Mouse (Mus musculus): ENCODE measurements around the gene Qrfpr. TPM values are rescaled to one million over a fixed set of nuclear protein-coding genes. Genes with fewer than 3 reads are reported as not detected.
A peak's percentile ranks its signal among the peaks of the same experiment; 100 is the strongest.

Qrfpr gene
- polyA plus RNA-seq (2015; fragmentation: Nextera tagmentation; extraction: Ambion mirVana) = 2.0 and 2.6 TPM in 2 replicates

GRCm38 (mm10) chr3:36221743-36222682, at the start of gene Qrfpr:
TSS of gene Qrfpr (minus strand) at chr3:36222313.
- no peak within 1 kb of the TSS for H3K27ac ChIP-seq
- H3K36me3 ChIP-seq (ENCODE audit: poor library complexity, severe bottlenecking) = no peaks in the 10 kb centered on the region
- peak; percentile 86 for ATAC-seq
- 7% methylated on average over 36 of the region's 39 CpGs for WGBS
- H3K9me3 ChIP-seq (replicated peaks) = no peaks in the 10 kb centered on the region
- peak within 1 kb of the TSS; percentile 39 for H3K4me3 ChIP-seq
- peaks cover 9% of the 10 kb centered on the region for H3K4me1 ChIP-seq
- peaks cover 24% of the 10 kb centered on the region for H3K27me3 ChIP-seq
- H3K9ac ChIP-seq = 0 out of 2 replicates have a peak within 1 kb of the TSS, but pooled peaks have one; percentile 46
- peak within 1 kb of the TSS; percentile 72 for H3K4me2 ChIP-seq

- Histone ChIP-seq H3K27ac (peak overlapping the region; percentile 46; the same call in 1 of the 2 replicates), H3K27me3 (no peaks in the 10 kb centered on the region), H3K36me3 (ENCODE audit: poor library complexity, severe bottlenecking) (no peaks in the 10 kb centered on the region), H3K4me3 (no peak overlapping the region), H3K4me1 (peaks cover 16% of the 10 kb centered on the region), H3K4me2 (peak overlapping the region; percentile 17; the same call in 1 of the 2 replicates), H3K9ac (no peak overlapping the region), H3K9me3 (replicated peaks) (no peaks in the 10 kb centered on the region)
- 69% methylated on average over 11 of the region's 11 CpGs for WGBS
- ATAC-seq = peak; percentile 36; the same call in 1 of the 2 replicates
Measured at GRCm38 (mm10) chr3:36263873-36264272, 41.8 kb upstream of the Qrfpr start.

DNA sequence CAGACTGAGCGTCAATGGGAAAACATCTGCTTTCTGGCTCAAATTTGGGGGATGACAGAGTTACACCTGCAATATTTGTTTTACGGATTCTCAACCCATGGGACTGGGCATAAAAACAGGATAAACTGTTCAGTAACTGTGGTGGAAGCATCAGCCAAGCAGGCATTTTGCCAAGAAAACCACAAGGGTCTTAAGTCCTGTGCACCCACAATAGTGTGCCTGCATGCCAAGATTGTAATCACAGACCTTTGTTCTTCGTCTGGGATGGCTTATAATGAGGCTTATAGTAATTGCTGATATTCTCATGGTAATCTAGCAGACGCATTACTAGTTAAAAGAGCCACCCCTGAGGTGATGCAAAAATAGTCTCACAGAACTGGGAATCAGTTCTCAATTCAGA, 41.2 kb upstream of the Qrfpr start:
- 0 out of 2 replicates have a peak overlapping the region, but pooled peaks have one; percentile 46 for H3K27ac ChIP-seq
- 0 out of 2 replicates have a peak overlapping the region, but pooled peaks have one; percentile 17 for H3K4me2 ChIP-seq
- H3K4me3 ChIP-seq = no peak overlapping the region
- peak; percentile 84 for ATAC-seq
- 30% methylated on average over 4 of the region's 4 CpGs for WGBS
- H3K27me3 ChIP-seq = no peaks in the 10 kb centered on the region
- H3K9ac ChIP-seq = no peak overlapping the region
- no peaks in the 10 kb centered on the region for H3K36me3 ChIP-seq (ENCODE audit: poor library complexity, severe bottlenecking)
- H3K4me1 ChIP-seq = peaks cover 16% of the 10 kb centered on the region
- no peaks in the 10 kb centered on the region for H3K9me3 ChIP-seq (replicated peaks)

GRCm38 (mm10) chr3:36250585-36250984, 28.5 kb upstream of the Qrfpr start:
- H3K4me3 ChIP-seq = no peak overlapping the region
- H3K36me3 ChIP-seq (ENCODE audit: poor library complexity, severe bottlenecking) = no peaks in the 10 kb centered on the region
- ATAC-seq = no peak
- no peak overlapping the region for H3K9ac ChIP-seq
- no peaks in the 10 kb centered on the region for H3K9me3 ChIP-seq (replicated peaks)
- WGBS = 49% methylated on average over 5 of the region's 5 CpGs
- no peaks in the 10 kb centered on the region for H3K27me3 ChIP-seq
- no peak overlapping the region for H3K27ac ChIP-seq
- no peaks in the 10 kb centered on the region for H3K4me1 ChIP-seq
- no peak overlapping the region for H3K4me2 ChIP-seq

DNA sequence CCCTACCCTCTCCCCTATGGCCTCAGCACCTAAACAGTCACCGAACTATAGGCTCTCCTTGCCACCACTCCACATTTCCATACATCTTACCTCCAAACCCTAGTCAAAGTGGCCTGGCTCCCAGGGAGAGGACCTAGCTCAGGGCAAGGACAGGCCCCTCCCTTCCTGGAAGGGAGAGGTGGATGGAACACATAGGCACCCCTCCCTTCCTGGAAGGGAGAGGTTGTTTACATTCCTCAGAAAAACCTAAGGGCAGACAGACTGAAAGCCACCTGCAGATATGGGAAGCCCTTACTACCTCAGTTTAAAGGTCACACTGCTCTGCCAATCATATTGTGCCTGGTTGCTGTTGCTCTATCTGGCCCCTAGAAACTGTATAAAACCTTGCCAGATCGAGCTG, 26.3 kb upstream of the Qrfpr start:
- H3K9me3 ChIP-seq (replicated peaks) = no peaks in the 10 kb centered on the region

DNA sequence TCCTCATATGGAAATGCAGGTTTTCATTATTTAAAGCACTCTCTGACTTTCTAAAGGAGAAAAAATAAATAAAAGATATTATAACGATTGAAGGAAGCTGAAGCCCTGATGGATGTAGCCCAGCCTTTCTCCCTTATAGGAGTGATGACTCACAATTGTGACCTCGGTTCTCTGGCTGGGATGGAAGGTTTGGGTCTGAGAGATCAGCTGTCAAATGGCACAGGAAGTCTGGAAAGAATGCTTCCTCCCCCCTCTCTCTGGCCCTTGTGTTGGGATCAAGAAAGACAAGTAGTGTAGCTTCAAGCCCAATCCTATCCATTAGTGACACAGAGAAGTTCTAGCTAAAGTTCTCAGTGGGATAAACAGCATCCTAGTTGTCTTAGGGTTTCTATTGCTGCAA, 7.8 kb upstream of the Qrfpr start:
- no peak overlapping the region for H3K27ac ChIP-seq
- ATAC-seq = no peak
- no peak overlapping the region for H3K4me2 ChIP-seq
- H3K4me3 ChIP-seq = no peak overlapping the region
- WGBS = 86% methylated on average over 2 of the region's 2 CpGs
- no peak overlapping the region for H3K9ac ChIP-seq
- no peaks in the 10 kb centered on the region for H3K9me3 ChIP-seq (replicated peaks)
- no peaks in the 10 kb centered on the region for H3K27me3 ChIP-seq
- no peaks in the 10 kb centered on the region for H3K4me1 ChIP-seq
- H3K36me3 ChIP-seq (ENCODE audit: poor library complexity, severe bottlenecking) = no peaks in the 10 kb centered on the region

More for the DNA sequence above, 26.3 kb upstream of the Qrfpr start:
- H3K27ac ChIP-seq = no peak overlapping the region
- H3K4me3 ChIP-seq = no peak overlapping the region
- H3K9ac ChIP-seq = no peak overlapping the region
- 89% methylated on average over 2 of the region's 2 CpGs for WGBS
- no peaks in the 10 kb centered on the region for H3K36me3 ChIP-seq (ENCODE audit: poor library complexity, severe bottlenecking)
- H3K27me3 ChIP-seq = no peaks in the 10 kb centered on the region
- no peak for ATAC-seq
- no peaks in the 10 kb centered on the region for H3K4me1 ChIP-seq
- H3K4me2 ChIP-seq = no peak overlapping the region

DNA sequence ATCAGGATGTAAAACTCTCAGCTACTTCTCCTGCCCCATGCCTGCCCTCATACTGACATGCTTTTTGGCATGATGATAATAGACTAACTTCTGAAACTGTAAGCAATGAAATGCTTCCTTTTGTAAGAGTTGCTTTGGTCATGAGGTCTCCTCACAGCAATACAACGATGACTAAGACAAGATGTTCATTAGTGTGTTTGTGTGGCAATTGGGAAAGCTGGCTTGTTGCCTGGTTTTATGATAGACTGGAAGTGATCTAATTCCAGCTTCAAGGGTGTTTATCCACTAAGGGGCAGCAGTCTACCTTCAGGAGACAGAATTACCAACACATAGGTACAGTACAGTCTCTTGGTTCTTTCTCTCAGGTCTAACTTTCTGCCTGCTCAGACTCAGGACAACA, 5.1 kb upstream of the Qrfpr start:
- H3K9ac ChIP-seq = no peak overlapping the region
- no peak overlapping the region for H3K4me3 ChIP-seq
- 82% methylated on average over 1 of the region's 1 CpGs for WGBS
- no peak overlapping the region for H3K27ac ChIP-seq
- peaks cover 5% of the 10 kb centered on the region for H3K27me3 ChIP-seq
- no peak for ATAC-seq
- H3K4me1 ChIP-seq = peaks cover 2% of the 10 kb centered on the region
- no peaks in the 10 kb centered on the region for H3K36me3 ChIP-seq (ENCODE audit: poor library complexity, severe bottlenecking)
- no peaks in the 10 kb centered on the region for H3K9me3 ChIP-seq (replicated peaks)
- H3K4me2 ChIP-seq = no peak overlapping the region

- Histone ChIP-seq H3K4me2 (no peak overlapping the region), H3K4me3 (no peak overlapping the region), H3K27me3 (peaks cover 24% of the 10 kb centered on the region), H3K27ac (no peak overlapping the region), H3K36me3 (ENCODE audit: poor library complexity, severe bottlenecking) (no peaks in the 10 kb centered on the region), H3K9me3 (replicated peaks) (no peaks in the 10 kb centered on the region), H3K9ac (no peak overlapping the region), H3K4me1 (peaks cover 9% of the 10 kb centered on the region)
- ATAC-seq = peak; percentile 60
- WGBS = 5% methylated on average over 2 of the region's 2 CpGs
Measured at GRCm38 (mm10) chr3:36223361-36223760, 1.2 kb upstream of the Qrfpr start.

DNA sequence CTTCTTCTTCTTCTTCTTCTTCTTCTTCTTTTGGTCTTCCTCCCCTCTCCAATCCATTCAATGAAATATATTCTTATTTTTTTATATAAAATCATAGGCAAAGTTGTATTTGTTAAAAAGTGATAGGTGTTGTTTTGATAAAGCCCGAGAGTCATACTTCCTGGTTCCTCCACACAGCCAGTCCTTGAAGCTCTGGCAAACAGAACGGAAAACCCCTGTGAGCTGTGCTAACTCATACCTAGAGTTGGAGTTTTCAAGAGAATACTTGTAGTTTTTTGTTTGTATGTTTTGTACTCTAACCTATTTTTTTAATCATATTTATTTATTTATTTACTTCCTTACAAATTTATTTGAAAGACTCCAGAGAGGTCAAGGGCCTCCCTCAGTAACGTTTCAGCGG, 9.4 kb downstream of the Qrfpr start:
- Histone ChIP-seq H3K4me3 (no peak overlapping the region), H3K9me3 (replicated peaks) (no peaks in the 10 kb centered on the region), H3K4me1 (peaks cover 14% of the 10 kb centered on the region), H3K9ac (no peak overlapping the region), H3K27me3 (no peaks in the 10 kb centered on the region), H3K27ac (no peak overlapping the region), H3K36me3 (ENCODE audit: poor library complexity, severe bottlenecking) (no peaks in the 10 kb centered on the region), H3K4me2 (no peak overlapping the region)
- no peak for ATAC-seq
- 81% methylated on average over 4 of the region's 4 CpGs for WGBS

- no peak overlapping the region for H3K4me3 ChIP-seq
- H3K27ac ChIP-seq = no peak overlapping the region
- no peak overlapping the region for H3K4me2 ChIP-seq
- H3K27me3 ChIP-seq = no peaks in the 10 kb centered on the region
- WGBS = 54% methylated on average over 2 of the region's 2 CpGs
- H3K36me3 ChIP-seq (ENCODE audit: poor library complexity, severe bottlenecking) = no peaks in the 10 kb centered on the region
- H3K9ac ChIP-seq = no peak overlapping the region
- H3K4me1 ChIP-seq = peaks cover 14% of the 10 kb centered on the region
- no peaks in the 10 kb centered on the region for H3K9me3 ChIP-seq (replicated peaks)
- peak; percentile 23; the same call in 1 of the 2 replicates for ATAC-seq
Measured at GRCm38 (mm10) chr3:36210939-36211338, 11.2 kb downstream of the Qrfpr start.

DNA sequence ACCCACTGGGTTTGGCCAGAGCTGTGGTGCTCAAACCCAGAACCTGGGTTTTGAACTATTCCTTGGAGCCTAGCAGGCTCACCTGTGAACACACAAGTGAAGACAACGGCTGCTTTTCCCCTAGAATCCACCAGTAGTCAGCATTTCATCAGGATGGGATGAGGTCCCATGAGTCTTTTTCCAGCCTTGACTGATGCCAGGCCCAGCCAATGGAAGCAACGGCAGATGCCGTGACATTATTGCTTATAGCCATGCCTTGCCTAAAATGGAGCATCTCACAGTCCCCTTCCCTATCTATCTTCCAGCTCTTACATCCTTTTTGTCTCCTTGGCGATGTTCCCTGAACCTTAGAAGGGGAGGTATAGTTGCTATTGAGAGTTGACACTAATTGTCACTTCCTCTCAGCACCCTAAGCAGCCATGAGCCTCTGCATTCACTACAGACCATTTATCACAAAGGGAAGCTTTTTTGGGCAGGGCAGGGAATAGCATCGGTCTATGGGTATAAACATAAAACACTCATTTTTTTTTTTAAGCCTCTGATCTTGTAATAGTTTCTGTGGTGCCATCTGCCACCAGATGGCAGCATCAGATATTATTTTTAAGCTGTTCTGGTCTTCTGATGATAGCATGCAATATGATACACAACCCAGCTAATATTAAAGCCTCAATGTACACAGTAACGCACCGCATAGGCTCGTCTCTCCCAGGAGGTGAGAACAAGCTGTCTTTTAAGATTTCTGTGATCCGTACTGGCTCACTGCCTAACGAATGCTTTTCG, 12.1 kb downstream of the Qrfpr start:
- no peaks in the 10 kb centered on the region for H3K27me3 ChIP-seq
- no peak overlapping the region for H3K27ac ChIP-seq
- no peak overlapping the region for H3K9ac ChIP-seq
- peaks cover 14% of the 10 kb centered on the region for H3K4me1 ChIP-seq
- H3K9me3 ChIP-seq (replicated peaks) = no peaks in the 10 kb centered on the region
- no peak overlapping the region for H3K4me2 ChIP-seq
- 60% methylated on average over 11 of the region's 11 CpGs for WGBS
- H3K4me3 ChIP-seq = no peak overlapping the region
- peak; percentile 86 for ATAC-seq
- H3K36me3 ChIP-seq (ENCODE audit: poor library complexity, severe bottlenecking) = no peaks in the 10 kb centered on the region

Measured in forebrain, embryonic 13.5 days (tissue).